Mouse (Mus musculus): ENCODE results near the gene Ubr1. TPM values are rescaled to one million over a fixed set of nuclear protein-coding genes. Genes with fewer than 3 reads are reported as not detected.

Ubr1 gene
- polyA plus RNA-seq, 1 experiment from 2014 or later = 21.8 TPM

DNA sequence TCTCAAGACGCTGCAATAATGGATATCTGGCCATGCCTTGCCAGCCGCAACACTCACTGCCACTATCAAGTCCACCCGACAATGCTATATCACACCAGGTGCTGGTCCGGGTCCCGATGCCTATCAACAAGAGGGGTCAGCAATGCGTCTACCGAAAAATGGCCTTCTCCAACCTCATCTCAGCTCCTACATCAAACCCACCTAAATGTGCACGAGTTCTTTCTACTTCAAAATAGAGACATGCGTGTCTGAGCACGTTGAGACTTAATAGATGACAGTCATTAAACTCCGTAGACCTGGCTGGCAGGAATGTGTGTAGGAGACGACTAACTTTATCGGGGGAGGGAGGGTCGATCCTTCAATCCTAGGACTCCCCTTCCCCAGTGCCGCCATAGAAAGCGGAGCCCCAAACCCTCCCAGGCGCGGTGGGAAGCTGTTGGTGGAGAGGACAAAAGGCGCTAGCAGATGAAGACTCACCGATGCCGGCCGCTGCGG, 423 bp downstream of the Ubr1 start:
- H3K27ac ChIP-seq = peak overlapping the region; percentile 96
- H3K4me1 ChIP-seq (replicated peaks) = peaks cover 18% of the 10 kb centered on the region
- WGBS = under 1% methylated on average over 23 of the region's 23 CpGs
- H3K27me3 ChIP-seq (ENCODE audit: insufficient read depth, poor library complexity, severe bottlenecking) = no peaks in the 10 kb centered on the region
- no peak for DNase-seq (ENCODE audit: low spot score)
- H3K36me3 ChIP-seq = peaks cover 7% of the 10 kb centered on the region
- peak overlapping the region; percentile 83 for H3K4me3 ChIP-seq
- no peaks in the 10 kb centered on the region for H3K9me3 ChIP-seq

DNA sequence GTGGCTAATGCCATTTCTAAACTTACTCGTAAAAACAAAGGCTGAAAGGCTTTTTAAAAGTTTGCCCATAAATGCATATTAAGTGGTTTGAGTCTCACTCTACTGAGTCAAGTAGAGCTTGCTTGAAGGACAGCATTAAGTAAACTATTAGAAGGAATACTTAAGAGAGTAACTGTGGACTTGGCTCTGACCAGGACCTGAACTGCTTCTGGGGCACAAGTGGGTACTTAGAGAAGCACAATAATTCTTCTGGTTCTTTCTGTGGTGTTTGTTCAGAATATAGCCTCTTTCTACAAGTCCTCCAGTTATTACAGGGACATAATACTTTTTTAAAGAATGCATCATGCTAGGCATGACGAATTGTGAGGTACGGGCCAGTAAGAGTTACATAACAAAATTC, 5.0 kb downstream of the Ubr1 start:
- no peaks in the 10 kb centered on the region for H3K9me3 ChIP-seq
- no peak for DNase-seq (ENCODE audit: low spot score)
- peaks cover 9% of the 10 kb centered on the region for H3K4me1 ChIP-seq (replicated peaks)
- 92% methylated on average over 3 of the region's 3 CpGs for WGBS
- H3K36me3 ChIP-seq = peaks cover 20% of the 10 kb centered on the region
- H3K27me3 ChIP-seq (ENCODE audit: insufficient read depth, poor library complexity, severe bottlenecking) = no peaks in the 10 kb centered on the region
- no peak overlapping the region for H3K4me3 ChIP-seq
- H3K27ac ChIP-seq = no peak overlapping the region

- no peak for DNase-seq (ENCODE audit: low spot score)
- no peak overlapping the region for H3K27ac ChIP-seq
- no peaks in the 10 kb centered on the region for H3K27me3 ChIP-seq (ENCODE audit: insufficient read depth, poor library complexity, severe bottlenecking)
- no peaks in the 10 kb centered on the region for H3K4me1 ChIP-seq (replicated peaks)
- H3K9me3 ChIP-seq = no peaks in the 10 kb centered on the region
- H3K4me3 ChIP-seq = no peak overlapping the region
- 96% methylated on average over 7 of the region's 7 CpGs for WGBS
- peaks cover 40% of the 10 kb centered on the region for H3K36me3 ChIP-seq
Observed at GRCm38 (mm10) chr2:120963110-120963509, 7.4 kb downstream of the Ubr1 start.

- 95% methylated on average over 1 of the region's 1 CpGs for WGBS
Observed at GRCm38 (mm10) chr2:120960261-120960660, 10.3 kb downstream of the Ubr1 start.

GRCm38 (mm10) chr2:120959827-120960226, 10.7 kb downstream of the Ubr1 start:
- no peaks in the 10 kb centered on the region for H3K9me3 ChIP-seq
- peaks cover 48% of the 10 kb centered on the region for H3K36me3 ChIP-seq
- whole genome bisulfite sequencing = 95% methylated on average over 5 of the region's 5 CpGs

More at GRCm38 (mm10) chr2:120960261-120960660, 10.3 kb downstream of the Ubr1 start:
- no peaks in the 10 kb centered on the region for H3K4me1 ChIP-seq (replicated peaks)
- H3K27ac ChIP-seq = no peak overlapping the region
- no peaks in the 10 kb centered on the region for H3K27me3 ChIP-seq (ENCODE audit: insufficient read depth, poor library complexity, severe bottlenecking)
- H3K36me3 ChIP-seq = peaks cover 44% of the 10 kb centered on the region
- no peak overlapping the region for H3K4me3 ChIP-seq
- no peak for DNase-seq (ENCODE audit: low spot score)
- H3K9me3 ChIP-seq = no peaks in the 10 kb centered on the region

DNA sequence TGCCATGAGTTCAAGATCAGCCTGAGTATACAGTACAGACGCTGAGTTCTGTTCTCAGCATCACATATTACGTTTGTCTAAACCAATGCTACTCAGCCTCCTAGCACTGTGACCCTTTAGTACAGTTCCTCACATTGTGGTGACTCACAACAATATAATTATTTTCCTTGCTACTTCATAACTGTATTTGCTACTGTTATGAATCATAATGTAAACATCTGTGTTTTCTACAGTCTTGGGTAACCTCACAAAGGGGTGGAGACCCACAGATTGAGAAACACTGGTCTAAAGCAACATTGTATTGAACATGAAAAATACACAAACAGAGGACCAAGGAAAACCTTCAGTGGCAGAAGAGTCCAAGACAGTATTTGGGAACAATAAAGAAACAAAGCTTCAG, 11.2 kb downstream of the Ubr1 start:
- WGBS = 91% methylated on average over 2 of the region's 2 CpGs
- no peak for DNase-seq (ENCODE audit: low spot score)
- no peaks in the 10 kb centered on the region for H3K4me1 ChIP-seq (replicated peaks)
- H3K27ac ChIP-seq = no peak overlapping the region
- peaks cover 53% of the 10 kb centered on the region for H3K36me3 ChIP-seq
- H3K9me3 ChIP-seq = no peaks in the 10 kb centered on the region
- no peaks in the 10 kb centered on the region for H3K27me3 ChIP-seq (ENCODE audit: insufficient read depth, poor library complexity, severe bottlenecking)
- no peak overlapping the region for H3K4me3 ChIP-seq

More at GRCm38 (mm10) chr2:120959827-120960226, 10.7 kb downstream of the Ubr1 start:
- H3K27me3 ChIP-seq (ENCODE audit: insufficient read depth, poor library complexity, severe bottlenecking) = no peaks in the 10 kb centered on the region
- DNase-seq (ENCODE audit: low spot score) = no peak
- no peak overlapping the region for H3K27ac ChIP-seq
- no peak overlapping the region for H3K4me3 ChIP-seq
- no peaks in the 10 kb centered on the region for H3K4me1 ChIP-seq (replicated peaks)

- no peak overlapping the region for H3K4me3 ChIP-seq
- no peaks in the 10 kb centered on the region for H3K9me3 ChIP-seq
- H3K27me3 ChIP-seq (ENCODE audit: insufficient read depth, poor library complexity, severe bottlenecking) = no peaks in the 10 kb centered on the region
- H3K36me3 ChIP-seq = peaks cover 72% of the 10 kb centered on the region
- WGBS = 83% methylated on average over 2 of the region's 2 CpGs
- no peak overlapping the region for H3K27ac ChIP-seq
- H3K4me1 ChIP-seq (replicated peaks) = no peaks in the 10 kb centered on the region
- DNase-seq (ENCODE audit: low spot score) = no peak
Observed at GRCm38 (mm10) chr2:120952176-120952938, 18.2 kb downstream of the Ubr1 start.

DNA sequence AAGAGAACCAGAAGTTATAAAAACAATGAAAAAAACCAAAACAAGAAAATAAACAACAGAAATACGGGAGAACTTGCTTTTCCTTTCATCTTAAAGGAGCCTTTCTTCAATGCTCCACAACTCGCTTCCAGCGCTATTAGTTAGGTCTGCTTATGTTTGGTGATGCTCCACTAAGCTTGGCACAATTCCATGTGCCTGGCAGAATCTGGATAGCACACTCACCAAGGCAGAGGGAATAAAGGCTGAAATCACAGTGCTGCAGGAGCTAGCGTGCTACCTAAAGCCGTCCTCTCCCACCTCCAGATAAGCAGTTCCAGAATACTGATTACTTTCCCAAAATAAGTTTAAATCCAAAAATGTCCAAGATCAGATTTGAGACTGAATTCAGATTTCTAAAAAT, 19.3 kb downstream of the Ubr1 start:
- H3K27ac ChIP-seq = no peak overlapping the region
- H3K9me3 ChIP-seq = no peaks in the 10 kb centered on the region
- peaks cover 80% of the 10 kb centered on the region for H3K36me3 ChIP-seq
- no peaks in the 10 kb centered on the region for H3K4me1 ChIP-seq (replicated peaks)
- H3K27me3 ChIP-seq (ENCODE audit: insufficient read depth, poor library complexity, severe bottlenecking) = no peaks in the 10 kb centered on the region
- DNase-seq (ENCODE audit: low spot score) = no peak
- WGBS = 93% methylated on average over 5 of the region's 5 CpGs
- H3K4me3 ChIP-seq = no peak overlapping the region

GRCm38 (mm10) chr2:120933038-120933437, 37.5 kb downstream of the Ubr1 start:
- WGBS = 94% methylated on average over 3 of the region's 3 CpGs

GRCm38 (mm10) chr2:120909556-120909955, 61.0 kb downstream of the Ubr1 start:
- Histone ChIP-seq H3K9me3 (no peaks in the 10 kb centered on the region), H3K36me3 (peaks cover 55% of the 10 kb centered on the region), H3K27me3 (ENCODE audit: insufficient read depth, poor library complexity, severe bottlenecking) (no peaks in the 10 kb centered on the region), H3K4me3 (no peak overlapping the region), H3K4me1 (replicated peaks) (no peaks in the 10 kb centered on the region), H3K27ac (no peak overlapping the region)
- DNase-seq (ENCODE audit: low spot score) = no peak
- WGBS = 70% methylated on average over 4 of the region's 4 CpGs

More at GRCm38 (mm10) chr2:120933038-120933437, 37.5 kb downstream of the Ubr1 start:
- no peak for DNase-seq (ENCODE audit: low spot score)
- no peaks in the 10 kb centered on the region for H3K27me3 ChIP-seq (ENCODE audit: insufficient read depth, poor library complexity, severe bottlenecking)
- H3K4me1 ChIP-seq (replicated peaks) = no peaks in the 10 kb centered on the region
- H3K27ac ChIP-seq = no peak overlapping the region
- peaks cover 93% of the 10 kb centered on the region for H3K36me3 ChIP-seq
- no peak overlapping the region for H3K4me3 ChIP-seq
- H3K9me3 ChIP-seq = no peaks in the 10 kb centered on the region

DNA sequence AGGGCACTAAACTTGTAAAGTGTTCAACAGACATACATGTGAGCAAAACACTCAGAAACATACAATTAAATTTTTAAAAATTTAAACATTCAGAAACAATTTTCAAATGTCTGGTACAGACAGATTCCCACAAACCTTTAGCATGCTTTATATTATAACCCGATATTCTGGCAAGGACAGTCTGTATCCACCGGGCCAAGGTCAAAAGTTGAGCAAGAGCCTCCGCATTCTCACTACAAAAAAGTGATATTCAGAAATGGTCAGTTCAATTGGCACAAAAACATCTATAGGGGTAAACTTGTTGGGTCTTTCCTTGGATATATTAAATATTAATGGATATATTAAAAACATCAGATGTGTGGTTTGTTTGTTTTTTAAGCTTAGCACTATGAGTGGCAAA, 74.2 kb downstream of the Ubr1 start:
- Histone ChIP-seq H3K36me3 (peaks cover 95% of the 10 kb centered on the region), H3K9me3 (no peaks in the 10 kb centered on the region), H3K27me3 (ENCODE audit: insufficient read depth, poor library complexity, severe bottlenecking) (no peaks in the 10 kb centered on the region), H3K4me1 (replicated peaks) (no peaks in the 10 kb centered on the region), H3K4me3 (no peak overlapping the region), H3K27ac (no peak overlapping the region)
- DNase-seq (ENCODE audit: low spot score) = no peak
- WGBS = 95% methylated on average over 3 of the region's 3 CpGs

DNA sequence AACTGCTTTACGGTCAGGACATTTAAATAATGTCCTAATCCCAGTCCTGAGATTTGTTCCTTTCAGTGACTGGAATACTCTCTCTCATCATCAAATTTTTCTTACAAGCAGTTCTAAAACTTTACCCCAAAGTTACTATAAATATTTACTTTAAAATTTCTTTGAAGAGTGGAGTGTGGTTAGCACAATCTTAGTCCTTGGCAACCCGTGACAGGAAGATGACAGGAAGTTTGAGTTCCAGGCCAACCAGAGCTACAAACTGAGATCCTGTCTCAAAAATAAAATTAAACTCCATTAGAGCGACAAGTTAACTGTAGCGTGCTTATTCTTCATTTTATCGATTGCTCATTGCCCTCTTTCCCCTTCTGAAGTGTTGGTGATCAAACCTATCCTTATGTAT, 82.9 kb downstream of the Ubr1 start:
- H3K4me3 ChIP-seq = no peak overlapping the region
- 93% methylated on average over 5 of the region's 5 CpGs for WGBS
- H3K9me3 ChIP-seq = no peaks in the 10 kb centered on the region
- no peak for DNase-seq (ENCODE audit: low spot score)
- no peak overlapping the region for H3K27ac ChIP-seq
- H3K4me1 ChIP-seq (replicated peaks) = no peaks in the 10 kb centered on the region
- H3K27me3 ChIP-seq (ENCODE audit: insufficient read depth, poor library complexity, severe bottlenecking) = no peaks in the 10 kb centered on the region
- peaks cover 80% of the 10 kb centered on the region for H3K36me3 ChIP-seq

GRCm38 (mm10) chr2:120873192-120873591, 97.3 kb downstream of the Ubr1 start:
- Histone ChIP-seq H3K4me3 (no peak overlapping the region), H3K36me3 (peaks cover 85% of the 10 kb centered on the region), H3K27ac (no peak overlapping the region), H3K4me1 (replicated peaks) (no peaks in the 10 kb centered on the region), H3K27me3 (ENCODE audit: insufficient read depth, poor library complexity, severe bottlenecking) (no peaks in the 10 kb centered on the region), H3K9me3 (no peaks in the 10 kb centered on the region)
- DNase-seq (ENCODE audit: low spot score) = no peak
- 89% methylated on average over 2 of the region's 2 CpGs for WGBS

Data from hindbrain, embryonic 10.5 days (tissue).